Mouse (Mus musculus) E14TG2a.4 (cell line): ENCODE results near the gene Itpr3.
A peak's percentile ranks its signal among the peaks of the same experiment; 100 is the strongest.

Source experiments
- H3K27me3 ChIP-seq: 2 replicates; pipeline ENCODE4 v1.6.1; 2014; ENCODE audit warnings: low read length, control low read depth; ENCODE audit not compliant: insufficient read depth
- H3K36me3 ChIP-seq: 2 replicates; pipeline ENCODE4 v1.6.1; 2014; ENCODE audit warnings: low read length, control low read depth; ENCODE audit not compliant: insufficient read depth
- H3K4me1 ChIP-seq: replicated peaks from 2 replicates; pipeline ENCODE4 v1.6.1; 2014; ENCODE audit warnings: low read depth, low read length, control low read depth
- H3K4me3 ChIP-seq: replicated peaks from 2 replicates; pipeline ENCODE4 v1.5.1; 2014; ENCODE audit warnings: mild to moderate bottlenecking, low read length
- H3K9me3 ChIP-seq: 2 replicates; pipeline ENCODE4 v1.6.1; 2014; ENCODE audit warnings: low read length, control low read depth
- CTCF ChIP-seq: conservative IDR thresholded peaks from 2 replicates; pipeline ENCODE4 v1.5.1; 2014; ENCODE audit warnings: low read length
- NANOG ChIP-seq: IDR thresholded peaks from 2 replicates; pipeline ENCODE4 v1.6.1; 2014; ENCODE audit warnings: borderline replicate concordance, low read length, mixed read lengths
- POU5F1 ChIP-seq: IDR thresholded peaks from 2 replicates; pipeline ENCODE4 v1.6.1; 2014; ENCODE audit warnings: low read length, borderline replicate concordance

Itpr3 gene

GRCm38 (mm10) chr17:27030896-27031295 is 26.2 kb upstream of the Itpr3 start:
- TF ChIP-seq POU5F1, result no peak
- TF ChIP-seq NANOG, result no peak
- TF ChIP-seq CTCF, result no peak
- peaks cover 89% of the 10 kb centered on the region for H3K4me1 ChIP-seq
- H3K9me3 ChIP-seq, result peaks cover 8% of the 10 kb centered on the region; the same call in 1 of the 2 replicates
- no peak overlapping the region for H3K4me3 ChIP-seq
- H3K36me3 ChIP-seq, result peaks cover 14% of the 10 kb centered on the region
- no peaks in the 10 kb centered on the region for H3K27me3 ChIP-seq

GRCm38 (mm10) chr17:27032328-27032727 is 24.8 kb upstream of the Itpr3 start:
- TF ChIP-seq NANOG (no peak), POU5F1 (no peak)
- H3K36me3 ChIP-seq, result no peaks in the 10 kb centered on the region
- peaks cover 8% of the 10 kb centered on the region; the same call in 1 of the 2 replicates for H3K9me3 ChIP-seq
- peaks cover 89% of the 10 kb centered on the region for H3K4me1 ChIP-seq
- peak overlapping the region; percentile 62 for H3K4me3 ChIP-seq
- no peaks in the 10 kb centered on the region for H3K27me3 ChIP-seq

GRCm38 (mm10) chr17:27032869-27033268 is 24.2 kb upstream of the Itpr3 start:
- Histone ChIP-seq H3K4me3 (peak overlapping the region; percentile 62), H3K36me3 (no peaks in the 10 kb centered on the region), H3K4me1 (peaks cover 88% of the 10 kb centered on the region), H3K9me3 (peaks cover 8% of the 10 kb centered on the region; the same call in 1 of the 2 replicates), H3K27me3 (no peaks in the 10 kb centered on the region)
- TF ChIP-seq POU5F1 (no peak), CTCF (peak; percentile 84), NANOG (no peak)

GRCm38 (mm10) chr17:27036465-27036864 is 20.6 kb upstream of the Itpr3 start:
- TF ChIP-seq NANOG (no peak), CTCF (no peak), POU5F1 (no peak)
- H3K4me3 ChIP-seq, result no peak overlapping the region; the same call in 1 of the 2 replicates

GRCm38 (mm10) chr17:27038335-27039050 is 18.6 kb upstream of the Itpr3 start:
- H3K9me3 ChIP-seq, result no peaks in the 10 kb centered on the region
- TF ChIP-seq POU5F1, result no peak
- TF ChIP-seq CTCF, result no peak
- TF ChIP-seq NANOG, result no peak
- H3K4me1 ChIP-seq, result peaks cover 92% of the 10 kb centered on the region
- no peaks in the 10 kb centered on the region for H3K36me3 ChIP-seq
- no peaks in the 10 kb centered on the region for H3K27me3 ChIP-seq
- H3K4me3 ChIP-seq, result peak overlapping the region; percentile 78

More at GRCm38 (mm10) chr17:27036465-27036864, 20.6 kb upstream of the Itpr3 start:
- Histone ChIP-seq H3K4me1 (peaks cover 89% of the 10 kb centered on the region), H3K27me3 (no peaks in the 10 kb centered on the region), H3K9me3 (peaks cover 3% of the 10 kb centered on the region; the same call in 1 of the 2 replicates), H3K36me3 (no peaks in the 10 kb centered on the region)

GRCm38 (mm10) chr17:27039432-27040102 is 17.5 kb upstream of the Itpr3 start:
- no peaks in the 10 kb centered on the region for H3K9me3 ChIP-seq
- TF ChIP-seq NANOG, result no peak
- TF ChIP-seq CTCF, result no peak
- no peak for TF ChIP-seq POU5F1
- peaks cover 89% of the 10 kb centered on the region for H3K4me1 ChIP-seq
- H3K4me3 ChIP-seq, result peak overlapping the region; percentile 78
- H3K36me3 ChIP-seq, result no peaks in the 10 kb centered on the region
- no peaks in the 10 kb centered on the region for H3K27me3 ChIP-seq

- Histone ChIP-seq H3K9me3 (no peaks in the 10 kb centered on the region), H3K4me1 (peaks cover 88% of the 10 kb centered on the region), H3K4me3 (peak overlapping the region; percentile 69), H3K36me3 (no peaks in the 10 kb centered on the region), H3K27me3 (no peaks in the 10 kb centered on the region)
- TF ChIP-seq POU5F1 (no peak), NANOG (no peak; the same call in 1 of the 2 replicates), CTCF (no peak)
Observed at GRCm38 (mm10) chr17:27040304-27041045, 16.6 kb upstream of the Itpr3 start.

GRCm38 (mm10) chr17:27041046-27041786 is 15.9 kb upstream of the Itpr3 start:
- H3K27me3 ChIP-seq, result no peaks in the 10 kb centered on the region
- H3K4me3 ChIP-seq, result peak overlapping the region; percentile 69
- no peaks in the 10 kb centered on the region for H3K9me3 ChIP-seq
- H3K4me1 ChIP-seq, result peaks cover 88% of the 10 kb centered on the region
- peak; percentile 94 for TF ChIP-seq NANOG
- no peak for TF ChIP-seq POU5F1
- no peak for TF ChIP-seq CTCF
- no peaks in the 10 kb centered on the region for H3K36me3 ChIP-seq
